Comparison of ENCODE assay signal across 7 mouse cellular contexts in genomic region chr3:69004437-69005337, GRCm38 (mm10). TPM values are rescaled to one million over a fixed set of nuclear protein-coding genes. Genes with fewer than 3 reads are reported as not detected.
DNase-seq lines count a peak whose midpoint lies in the region; ATAC-seq and TF ChIP-seq lines count a peak whose summit lies in the region.

Gene Ift80, minus strand, starts transcription at chr3:69004570.
Gene Smc4, plus strand, starts transcription at chr3:69004738.

- ATAC-seq in intestine, postnatal 0 days: peak; percentile 95
- peak; percentile 94 for ATAC-seq in midbrain, embryonic 12.5 days (ENCODE audit: low FRiP score, low read depth)

- H3K27ac ChIP-seq in embryonic facial prominence, embryonic 10.5 days (replicated peaks): peak within 1 kb of the TSS; percentile 99
- peak within 1 kb of the TSS; percentile 88 for H3K27ac ChIP-seq in intestine, postnatal 0 days (ENCODE audit: low read depth, low read length)
- H3K27ac ChIP-seq in midbrain, embryonic 12.5 days (replicated peaks): peak within 1 kb of the TSS; percentile 89
- H3K27ac ChIP-seq in small intestine, adult 2 months (ENCODE audit: insufficient read depth, low read depth, low read length): peak within 1 kb of the TSS; percentile 91

- intact Hi-C loops in left cerebral cortex, postnatal 4 days (cut with DNase I): no loop called here

- WGBS in embryonic facial prominence, embryonic 10.5 days: under 1% methylated on average over 76 of the region's 76 CpGs
- under 1% methylated on average over 74 of the region's 76 CpGs for WGBS in intestine, postnatal 0 days
- WGBS in midbrain, embryonic 12.5 days: under 1% methylated on average over 76 of the region's 76 CpGs
- whole genome bisulfite sequencing in small intestine, adult 2 months: under 1% methylated on average over 76 of the region's 76 CpGs

- H3K9ac ChIP-seq in intestine, postnatal 0 days (ENCODE audit: low read depth, low read length): peak within 1 kb of the TSS; percentile 84
- H3K9ac ChIP-seq in midbrain, embryonic 12.5 days (replicated peaks): peak within 1 kb of the TSS; percentile 84

- H3K4me2 ChIP-seq in intestine, postnatal 0 days (replicated peaks; ENCODE audit: low read depth): peak within 1 kb of the TSS; percentile 85
- H3K4me2 ChIP-seq in midbrain, embryonic 12.5 days (replicated peaks): peak within 1 kb of the TSS; percentile 83

- H3K4me3 ChIP-seq in embryonic facial prominence, embryonic 10.5 days: peak within 1 kb of the TSS; percentile 99
- peak within 1 kb of the TSS; percentile 98 for H3K4me3 ChIP-seq in intestine, postnatal 0 days (ENCODE audit: low read depth, low read length)
- peak within 1 kb of the TSS; percentile 96 for H3K4me3 ChIP-seq in midbrain, embryonic 12.5 days
- peak within 1 kb of the TSS; percentile 80 for H3K4me3 ChIP-seq in small intestine, adult 2 months (ENCODE audit: low read depth, low read length)

- H3K4me1 ChIP-seq in embryonic facial prominence, embryonic 10.5 days: peaks cover 17% of the 10 kb centered on the region
- no peaks in the 10 kb centered on the region; the same call in 1 of the 2 replicates for H3K4me1 ChIP-seq in intestine, postnatal 0 days (replicated peaks; ENCODE audit: control insufficient read depth, insufficient read depth, low read length)
- peaks cover 6% of the 10 kb centered on the region for H3K4me1 ChIP-seq in midbrain, embryonic 12.5 days
- H3K4me1 ChIP-seq in small intestine, adult 2 months (ENCODE audit: control insufficient read depth, insufficient read depth, insufficient read length, low read length): no peaks in the 10 kb centered on the region

- no peaks in the 10 kb centered on the region for H3K27me3 ChIP-seq in embryonic facial prominence, embryonic 10.5 days (replicated peaks; ENCODE audit: low read depth, poor library complexity, severe bottlenecking)
- no peaks in the 10 kb centered on the region for H3K27me3 ChIP-seq in intestine, postnatal 0 days (replicated peaks; ENCODE audit: control insufficient read depth, insufficient read depth, low read length)
- H3K27me3 ChIP-seq in midbrain, embryonic 12.5 days: no peaks in the 10 kb centered on the region
- no peaks in the 10 kb centered on the region for H3K27me3 ChIP-seq in small intestine, adult 2 months (ENCODE audit: control insufficient read depth, insufficient read depth, low read length)

- TF ChIP-seq CTCF in intestine, postnatal 0 days (IDR thresholded peaks at IDR 0.05; ENCODE audit: low read depth): no peak
- TF ChIP-seq CTCF in small intestine, adult 2 months (IDR thresholded peaks at IDR 0.05; ENCODE audit: extremely low read depth, insufficient read length, insufficient replicate concordance, low read depth, low read length): no peak

- TF ChIP-seq POLR2A in small intestine, adult 2 months (IDR thresholded peaks at IDR 0.05; ENCODE audit: low read depth, low read length): peak; percentile 62

- peaks cover 19% of the 10 kb centered on the region for H3K36me3 ChIP-seq in embryonic facial prominence, embryonic 10.5 days (replicated peaks)
- H3K36me3 ChIP-seq in intestine, postnatal 0 days (ENCODE audit: control insufficient read depth, insufficient read depth): no peaks in the 10 kb centered on the region
- H3K36me3 ChIP-seq in midbrain, embryonic 12.5 days: no peaks in the 10 kb centered on the region
- no peaks in the 10 kb centered on the region for H3K36me3 ChIP-seq in small intestine, adult 2 months (ENCODE audit: control insufficient read depth, insufficient read depth, low read length)

- peak; percentile 96 for DNase-seq in adrenal gland, postnatal 10 days
- DNase-seq in embryonic facial prominence, embryonic 10.5 days (ENCODE audit: low spot score): peak; percentile 98
- DNase-seq in gonadal fat pad, adult 2 months (ENCODE audit: low read depth): peak; percentile 67
- DNase-seq in left cerebral cortex, postnatal 4 days: peak; percentile 98

- no peaks in the 10 kb centered on the region for H3K9me3 ChIP-seq in embryonic facial prominence, embryonic 10.5 days
- H3K9me3 ChIP-seq in intestine, postnatal 0 days (ENCODE audit: control insufficient read depth): no peaks in the 10 kb centered on the region
- H3K9me3 ChIP-seq in midbrain, embryonic 12.5 days: no peaks in the 10 kb centered on the region

RNA-seq across cellular contexts. Expression of gene Ift80, which starts in this region (rescaled TPM):
- total RNA-seq in adrenal gland, postnatal 10 days (2021): 10 to 100 TPM; 15.5 to 15.9 TPM
- 18.1 and 18.3 TPM in 2 replicates for polyA plus RNA-seq in embryonic facial prominence, embryonic 10.5 days (2016; fragmentation: Nextera tagmentation; extraction: Ambion mirVana)
- 2.7 and 3.3 TPM in 2 replicates for polyA plus RNA-seq in gonadal fat pad, adult 2 months (2012; rRNA removed)
- 1.8 and 1.9 TPM in 2 replicates for polyA plus RNA-seq in intestine, postnatal 0 days (2015; fragmentation: Nextera tagmentation; extraction: Ambion mirVana)
- total RNA-seq in left cerebral cortex, postnatal 4 days (2021): 10 to 100 TPM in 1 of 2 experiments, 1 to 10 TPM in 1; 9.3 to 10.4 TPM
- polyA plus RNA-seq in midbrain, embryonic 12.5 days (2016; fragmentation: Nextera tagmentation; extraction: Ambion mirVana): 16.2 and 20.4 TPM in 2 replicates
- polyA plus RNA-seq in small intestine, adult 2 months (2012; rRNA removed): 0.20 and 0.22 TPM in 2 replicates

RNA-seq across cellular contexts. Expression of gene Smc4, which starts in this region (rescaled TPM):
- 10 to 100 TPM; 42.0 to 56.6 TPM for total RNA-seq in adrenal gland, postnatal 10 days (2021)
- 166 and 187 TPM in 2 replicates for polyA plus RNA-seq in embryonic facial prominence, embryonic 10.5 days (2016; fragmentation: Nextera tagmentation; extraction: Ambion mirVana)
- 2.2 and 2.9 TPM in 2 replicates for polyA plus RNA-seq in gonadal fat pad, adult 2 months (2012; rRNA removed)
- polyA plus RNA-seq in intestine, postnatal 0 days (2015; fragmentation: Nextera tagmentation; extraction: Ambion mirVana): 53.3 and 56.6 TPM in 2 replicates
- 10 to 100 TPM; 17.9 to 18.2 TPM for total RNA-seq in left cerebral cortex, postnatal 4 days (2021)
- polyA plus RNA-seq in midbrain, embryonic 12.5 days (2016; fragmentation: Nextera tagmentation; extraction: Ambion mirVana): 172 and 187 TPM in 2 replicates
- polyA plus RNA-seq in small intestine, adult 2 months (2012; rRNA removed): 1.7 and 6.4 TPM in 2 replicates

Comparison
In these comparisons a context has a peak if more than half of its experiments do, and no peak if none do; other contexts are left out.
1. Peak in every context shown above with its lines: DNase-seq, ATAC-seq, H3K4me3 ChIP-seq and H3K27ac ChIP-seq.